Mouse (Mus musculus): ENCODE measurements around the gene Olfr820. TPM values are rescaled to one million over a fixed set of nuclear protein-coding genes. Genes with fewer than 3 reads are reported as not detected.
"Not testable (repeated sequence)": the region's sequence is repeated elsewhere in the genome, so short reads cannot be mapped to it uniquely, and the experiment has no call there.

The Olfr820 gene
- polyA plus RNA-seq (2012; rRNA removed), result not detected in 2 replicates

GRCm38 (mm10) chr10:130012321-130012720 is at the start of gene Olfr820:
Gene Olfr820 (plus strand): TSS chr10:130012621.
- Histone ChIP-seq H3K27ac (ENCODE audit: insufficient read depth, low read length) (no peak within 1 kb of the TSS), H3K27me3 (ENCODE audit: control insufficient read depth, insufficient read depth, low read length) (no peaks in the 10 kb centered on the region), H3K4me3 (replicated peaks; ENCODE audit: insufficient read depth, low read depth, low read length) (no peak within 1 kb of the TSS), H3K4me1 (ENCODE audit: control insufficient read depth, insufficient read depth, low read length) (no peaks in the 10 kb centered on the region)
- TF ChIP-seq CTCF (IDR thresholded peaks at IDR 0.05; ENCODE audit: borderline replicate concordance, insufficient read depth, low read depth, low read length) (no peak), POLR2A (IDR thresholded peaks at IDR 0.05; ENCODE audit: borderline replicate concordance, insufficient read depth, low read length) (no peak)
- DNase-seq, result no peak

DNA sequence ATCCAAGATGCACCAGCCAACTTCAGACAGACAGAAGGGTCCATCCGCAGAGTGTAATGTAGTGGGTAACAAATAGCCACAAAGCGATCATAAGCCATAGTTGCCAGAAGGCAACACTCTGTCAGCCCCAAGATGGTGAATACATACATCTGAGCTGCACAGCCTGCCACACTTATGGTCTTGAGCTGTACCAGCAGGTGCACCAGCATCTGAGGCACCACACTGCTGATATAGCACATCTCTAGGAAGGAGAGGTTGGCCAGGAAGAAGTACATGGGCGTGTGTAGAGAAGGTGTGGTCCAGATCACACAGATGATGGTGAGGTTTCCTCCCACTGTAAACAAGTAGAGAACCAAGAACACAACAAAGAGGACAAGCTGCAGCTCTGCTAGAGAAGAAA is 46.2 kb upstream of the Olfr820 start:
- H3K4me1 ChIP-seq (ENCODE audit: control insufficient read depth, insufficient read depth, low read length); H3K4me3 ChIP-seq (replicated peaks; ENCODE audit: insufficient read depth, low read depth, low read length); H3K27ac ChIP-seq (ENCODE audit: insufficient read depth, low read length); DNase-seq; H3K27me3 ChIP-seq (ENCODE audit: control insufficient read depth, insufficient read depth, low read length): not testable (repeated sequence)
- WGBS, result 87% methylated on average over 2 of the region's 3 CpGs

GRCm38 (mm10) chr10:129967166-129967565 is 45.3 kb upstream of the Olfr820 start, which contains the start of gene Olfr819:
Gene Olfr819 (minus strand): TSS chr10:129967266.
- not testable (repeated sequence) for H3K4me1 ChIP-seq (ENCODE audit: control insufficient read depth, insufficient read depth, low read length); H3K4me3 ChIP-seq (replicated peaks; ENCODE audit: insufficient read depth, low read depth, low read length); H3K27ac ChIP-seq (ENCODE audit: insufficient read depth, low read length); H3K27me3 ChIP-seq (ENCODE audit: control insufficient read depth, insufficient read depth, low read length); DNase-seq
- 85% methylated on average over 2 of the region's 2 CpGs for WGBS

DNA sequence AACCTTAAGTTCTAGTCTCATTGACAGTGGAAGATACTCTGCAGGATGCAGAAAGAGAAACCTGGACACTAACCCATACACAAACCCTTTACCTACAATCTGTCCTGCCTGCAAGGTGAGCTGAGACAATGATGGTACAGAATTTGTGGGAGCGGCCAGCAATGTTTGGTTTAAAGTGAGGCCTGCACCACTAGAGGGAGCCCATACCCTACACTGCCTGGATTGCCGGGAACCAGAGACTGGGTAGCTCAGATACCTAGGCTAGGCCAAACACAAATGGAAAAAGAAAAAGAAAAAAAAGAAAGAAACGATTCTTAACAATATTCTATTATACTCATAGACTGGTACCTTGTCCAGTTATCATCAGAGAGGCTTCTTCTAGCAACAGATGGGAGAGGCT is 39.4 kb upstream of the Olfr820 start:
- DNase-seq, result not testable (repeated sequence)

DNA sequence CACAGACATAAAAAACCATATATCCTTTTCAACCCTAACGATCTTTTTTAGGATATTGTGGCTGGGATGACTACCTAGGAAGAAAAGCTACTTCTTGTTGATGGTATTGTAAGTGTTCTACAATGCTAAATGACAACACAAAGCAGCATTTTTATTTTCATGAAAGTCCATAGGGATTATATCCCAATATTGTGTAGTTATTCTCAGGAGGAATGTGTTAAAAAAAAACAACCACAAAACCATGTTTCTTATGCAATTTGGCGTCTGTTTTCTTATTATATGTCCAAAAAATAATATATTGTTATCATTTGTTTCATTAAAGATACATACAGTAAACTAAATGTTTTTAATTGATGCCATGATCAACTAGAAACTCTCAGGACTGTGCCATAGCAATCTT is 36.4 kb upstream of the Olfr820 start, which contains the start of gene Olfr247:
Gene Olfr247, minus strand, starts transcription at position 101 of the 400 bp plus-strand sequence.
- not testable (repeated sequence) for DNase-seq; H3K4me3 ChIP-seq (replicated peaks; ENCODE audit: insufficient read depth, low read depth, low read length); H3K4me1 ChIP-seq (ENCODE audit: control insufficient read depth, insufficient read depth, low read length); H3K27me3 ChIP-seq (ENCODE audit: control insufficient read depth, insufficient read depth, low read length); H3K27ac ChIP-seq (ENCODE audit: insufficient read depth, low read length)
- no CpG with 5 or more reads among the region's 2 CpGs for WGBS

More for the DNA sequence above, 39.4 kb upstream of the Olfr820 start:
- WGBS, result no CpG with 5 or more reads among the region's 3 CpGs
- not testable (repeated sequence) for H3K4me1 ChIP-seq (ENCODE audit: control insufficient read depth, insufficient read depth, low read length); H3K27me3 ChIP-seq (ENCODE audit: control insufficient read depth, insufficient read depth, low read length); H3K4me3 ChIP-seq (replicated peaks; ENCODE audit: insufficient read depth, low read depth, low read length); H3K27ac ChIP-seq (ENCODE audit: insufficient read depth, low read length)

DNA sequence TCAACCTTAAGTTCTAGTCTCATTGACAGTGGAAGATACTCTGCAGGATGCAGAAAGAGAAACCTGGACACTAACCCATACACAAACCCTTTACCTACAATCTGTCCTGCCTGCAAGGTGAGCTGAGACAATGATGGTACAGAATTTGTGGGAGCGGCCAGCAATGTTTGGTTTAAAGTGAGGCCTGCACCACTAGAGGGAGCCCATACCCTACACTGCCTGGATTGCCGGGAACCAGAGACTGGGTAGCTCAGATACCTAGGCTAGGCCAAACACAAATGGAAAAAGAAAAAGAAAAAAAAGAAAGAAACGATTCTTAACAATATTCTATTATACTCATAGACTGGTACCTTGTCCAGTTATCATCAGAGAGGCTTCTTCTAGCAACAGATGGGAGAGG is 30.6 kb upstream of the Olfr820 start:
- not testable (repeated sequence) for H3K27ac ChIP-seq (ENCODE audit: insufficient read depth, low read length); H3K27me3 ChIP-seq (ENCODE audit: control insufficient read depth, insufficient read depth, low read length); H3K4me3 ChIP-seq (replicated peaks; ENCODE audit: insufficient read depth, low read depth, low read length); DNase-seq; H3K4me1 ChIP-seq (ENCODE audit: control insufficient read depth, insufficient read depth, low read length)
- no CpG with 5 or more reads among the region's 3 CpGs for WGBS

DNA sequence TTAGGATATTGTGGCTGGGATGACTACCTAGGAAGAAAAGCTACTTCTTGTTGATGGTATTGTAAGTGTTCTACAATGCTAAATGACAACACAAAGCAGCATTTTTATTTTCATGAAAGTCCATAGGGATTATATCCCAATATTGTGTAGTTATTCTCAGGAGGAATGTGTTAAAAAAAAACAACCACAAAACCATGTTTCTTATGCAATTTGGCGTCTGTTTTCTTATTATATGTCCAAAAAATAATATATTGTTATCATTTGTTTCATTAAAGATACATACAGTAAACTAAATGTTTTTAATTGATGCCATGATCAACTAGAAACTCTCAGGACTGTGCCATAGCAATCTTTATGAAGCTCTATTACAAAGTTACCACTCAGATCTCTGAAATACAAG is 27.5 kb upstream of the Olfr820 start, which contains the start of gene Gm10310:
Gene Gm10310, minus strand, starts transcription at position 101 of the 400 bp plus-strand sequence.
- H3K4me3 ChIP-seq (replicated peaks; ENCODE audit: insufficient read depth, low read depth, low read length); H3K27me3 ChIP-seq (ENCODE audit: control insufficient read depth, insufficient read depth, low read length); H3K4me1 ChIP-seq (ENCODE audit: control insufficient read depth, insufficient read depth, low read length); H3K27ac ChIP-seq (ENCODE audit: insufficient read depth, low read length); DNase-seq: not testable (repeated sequence)
- no CpG with 5 or more reads among the region's 1 CpGs for WGBS

GRCm38 (mm10) chr10:130004104-130004503 is 8.3 kb upstream of the Olfr820 start:
- not testable (repeated sequence) for H3K27me3 ChIP-seq (ENCODE audit: control insufficient read depth, insufficient read depth, low read length); DNase-seq; H3K4me1 ChIP-seq (ENCODE audit: control insufficient read depth, insufficient read depth, low read length); H3K27ac ChIP-seq (ENCODE audit: insufficient read depth, low read length); H3K4me3 ChIP-seq (replicated peaks; ENCODE audit: insufficient read depth, low read depth, low read length)
- 86% methylated on average over 4 of the region's 4 CpGs for WGBS

- not testable (repeated sequence) for H3K27me3 ChIP-seq (ENCODE audit: control insufficient read depth, insufficient read depth, low read length); H3K4me1 ChIP-seq (ENCODE audit: control insufficient read depth, insufficient read depth, low read length); DNase-seq; H3K4me3 ChIP-seq (replicated peaks; ENCODE audit: insufficient read depth, low read depth, low read length); H3K27ac ChIP-seq (ENCODE audit: insufficient read depth, low read length)
- WGBS, result 85% methylated on average over 4 of the region's 4 CpGs
These were observed 7.1 kb upstream of the Olfr820 start for GRCm38 (mm10) chr10:130005366-130005765.

DNA sequence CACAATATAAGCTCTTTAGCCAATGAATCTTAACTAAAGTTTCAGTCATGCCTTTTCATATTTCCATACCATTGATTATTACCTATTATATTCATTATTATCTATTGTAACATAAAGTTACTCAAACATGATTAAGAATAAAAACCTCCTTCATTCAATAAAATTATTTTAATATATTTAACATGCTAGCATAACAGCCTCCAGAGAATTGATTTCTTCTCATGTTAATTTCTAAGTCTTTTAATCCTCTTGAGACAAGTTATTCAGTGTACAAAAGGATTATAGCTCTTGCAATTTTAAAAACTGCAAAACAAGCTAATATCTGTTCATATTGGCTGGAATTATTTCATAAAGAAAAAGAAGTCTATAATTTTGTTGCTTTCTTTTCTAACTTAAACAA is 17.6 kb downstream of the Olfr820 start, which contains the start of gene Olfr821:
Gene Olfr821, plus strand, starts transcription at position 301 of the 400 bp plus-strand sequence.
- Histone ChIP-seq H3K27ac (ENCODE audit: insufficient read depth, low read length) (no peak within 1 kb of the TSS), H3K27me3 (ENCODE audit: control insufficient read depth, insufficient read depth, low read length) (no peaks in the 10 kb centered on the region), H3K4me3 (replicated peaks; ENCODE audit: insufficient read depth, low read depth, low read length) (no peak within 1 kb of the TSS), H3K4me1 (ENCODE audit: control insufficient read depth, insufficient read depth, low read length) (no peaks in the 10 kb centered on the region)
- TF ChIP-seq POLR2A (IDR thresholded peaks at IDR 0.05; ENCODE audit: borderline replicate concordance, insufficient read depth, low read length), result no peak
- DNase-seq, result no peak
